Mouse (Mus musculus) left cerebral cortex, adult 6 months (tissue): ENCODE results near the gene Tnfaip1. TPM values are rescaled to one million over a fixed set of nuclear protein-coding genes. Genes with fewer than 3 reads are reported as not detected.

Experiments
- long read RNA-seq, 2 experiments: library from polyadenylated mRNA; unstranded; transcript quantifications; one replicate each; pipeline ENCODE4 v2.0.0; 2019 to 2020
- polyA plus RNA-seq: library from polyadenylated mRNA; unstranded; fragments of <200 nt; fragmentation: Nextera tagmentation; gene quantifications from 2 replicates; pipeline ENCODE4 v1.2.3, GENCODE M21; 2021

Gene Tnfaip1
- 16.2 and 24.4 TPM in 2 replicates for polyA plus RNA-seq
- long read RNA-seq, experiment 1, transcript Tnfaip1-201 (7 exons, 3,720 nt) = minor isoform, 62 of 171 reads
- long read RNA-seq, experiment 1, transcript Tnfaip1-202 (7 exons, 3,768 nt) = major isoform, 85 of 171 reads
- long read RNA-seq, experiment 1, partial matches to known transcripts = 11 of 171 reads
- long read RNA-seq, experiment 1, other reads (novel, unspliced or antisense) = 13 of 171 reads
- long read RNA-seq, experiment 2, transcript Tnfaip1-201 (7 exons, 3,720 nt) = minor isoform, 13 of 47 reads
- long read RNA-seq, experiment 2, transcript Tnfaip1-202 (7 exons, 3,768 nt) = major isoform, 18 of 47 reads
- long read RNA-seq, experiment 2, partial matches to known transcripts = 2 of 47 reads
- long read RNA-seq, experiment 2, other reads (novel, unspliced or antisense) = 14 of 47 reads

DNA sequence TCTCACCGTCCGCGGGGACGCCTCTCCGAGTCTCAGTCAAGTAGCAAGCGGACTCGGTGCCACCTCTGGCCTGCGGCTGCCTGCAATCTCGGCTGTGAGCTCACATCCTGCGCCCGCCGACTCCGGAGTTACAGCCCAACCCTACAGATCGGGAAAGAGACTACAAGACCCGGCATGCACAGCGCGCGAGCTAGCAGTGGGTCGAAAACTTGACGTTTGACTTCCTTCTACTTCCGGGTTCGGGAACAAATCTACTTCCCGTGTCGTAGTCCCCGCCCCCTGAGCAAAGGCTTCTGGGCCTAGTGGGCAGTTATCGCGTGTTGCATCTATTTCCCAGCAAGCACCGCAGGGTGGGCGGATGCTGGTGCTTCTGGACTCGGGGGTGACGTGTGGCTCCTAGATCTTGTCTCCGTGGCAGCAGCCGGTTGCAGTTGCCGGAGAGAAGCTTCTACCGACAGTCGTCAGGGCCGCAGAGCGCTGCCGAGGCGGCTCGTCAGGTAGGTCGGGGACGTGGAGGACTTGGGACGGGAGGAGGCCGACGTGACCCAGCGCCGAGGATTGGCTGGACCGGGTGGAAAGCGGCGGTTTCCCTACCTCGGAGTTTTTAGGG is at the start of gene Tnfaip1, which contains the start of gene Ift20:
Gene Tnfaip1 (minus strand): TSS at position 253 of the 610 bp plus-strand sequence.
Gene Ift20 (plus strand): TSS at position 282 of the 610 bp plus-strand sequence.

DNA sequence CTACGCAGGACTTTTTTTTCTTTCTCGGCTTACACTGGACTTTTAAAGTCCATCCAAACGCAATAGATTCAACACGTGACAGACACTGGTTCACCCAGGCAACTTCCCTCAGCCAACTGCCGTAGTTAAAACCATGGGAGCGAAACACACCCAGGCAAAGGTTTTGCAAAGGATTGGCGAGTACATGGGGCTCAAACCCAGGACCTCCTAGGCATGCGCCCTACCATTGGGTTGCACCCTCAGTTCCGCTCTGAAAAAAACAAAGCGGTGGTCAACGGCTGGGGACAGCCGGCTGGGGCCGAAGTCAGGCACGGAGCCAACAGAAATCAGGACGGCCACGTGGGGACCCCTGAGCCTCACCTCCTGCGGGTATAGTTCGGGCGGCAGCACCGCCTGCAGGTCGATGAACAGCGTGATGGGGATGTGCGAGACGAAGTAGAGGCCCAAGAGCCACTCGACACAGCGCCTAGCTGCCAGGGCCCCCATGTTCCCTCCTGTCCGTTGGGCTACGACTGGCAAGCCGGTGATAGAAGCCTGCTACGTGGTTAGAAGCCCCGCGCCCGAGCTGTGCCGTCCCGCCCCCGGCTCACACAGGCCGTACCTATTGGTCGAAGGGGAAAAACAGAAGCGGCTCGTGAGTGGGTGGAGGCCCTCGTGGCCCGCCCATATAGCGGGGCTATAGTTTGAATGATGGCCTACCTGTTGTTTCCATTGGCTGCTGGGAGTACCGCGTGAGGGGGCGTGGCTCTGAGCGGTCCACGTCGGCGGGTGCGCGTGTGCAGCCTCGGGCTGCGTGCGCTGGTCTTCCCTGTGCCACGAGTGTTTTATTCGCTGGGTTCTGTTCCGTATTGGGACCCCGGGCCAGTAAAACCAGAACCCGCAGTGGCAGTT is 14.3 kb upstream of the Tnfaip1 start, which contains the start of gene Tmem97:
Gene Tmem97 (minus strand): TSS at position 610 of the 891 bp plus-strand sequence.

DNA sequence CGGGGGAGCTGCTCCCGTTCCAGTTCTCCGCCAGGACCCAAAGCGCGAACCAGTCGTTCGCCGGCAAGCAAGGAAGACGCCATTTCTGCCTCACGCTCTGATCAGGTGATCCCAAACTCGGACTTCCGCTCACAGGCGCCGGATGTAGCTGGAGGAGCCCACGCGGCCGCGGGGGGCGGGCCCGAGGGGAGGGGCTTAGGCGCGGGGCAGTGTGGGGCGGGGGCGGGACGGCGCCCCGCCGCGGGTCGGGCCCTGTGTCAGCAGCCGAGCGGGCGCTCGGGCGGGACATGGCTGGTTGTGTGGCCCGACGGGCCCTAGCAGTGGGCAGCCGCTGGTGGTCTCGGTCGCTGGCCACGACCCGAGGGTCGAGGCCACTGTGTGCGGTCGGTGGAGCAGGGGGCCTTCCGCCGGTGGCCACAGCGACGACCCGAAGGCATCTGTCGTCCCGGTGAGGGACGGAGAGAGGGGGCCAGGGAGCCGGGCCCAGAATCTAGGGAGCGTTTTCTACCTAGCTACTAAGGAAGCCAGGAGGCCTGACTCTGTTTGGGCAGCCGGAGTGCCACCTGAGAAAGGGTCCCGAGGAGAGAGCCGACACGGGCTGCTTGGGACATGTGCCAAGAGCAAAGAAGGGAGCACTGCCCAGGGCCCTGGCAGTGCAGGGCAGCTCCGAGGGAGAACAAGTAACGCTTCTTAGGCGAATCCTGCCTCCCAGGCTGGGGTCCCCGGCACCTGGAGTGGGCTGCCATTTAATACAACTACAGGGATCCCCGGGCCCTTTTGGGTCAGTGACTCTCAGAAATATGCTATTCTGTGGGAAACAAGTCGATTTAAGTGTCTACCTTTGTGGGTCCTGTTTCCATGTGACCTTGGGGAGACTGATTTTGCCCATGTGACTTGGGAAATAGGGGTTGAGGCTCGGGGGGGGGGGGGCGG is 23.8 kb downstream of the Tnfaip1 start, which contains the start of the genes Tmem199 and Poldip2:
Gene Tmem199 (minus strand): TSS at position 148 of the 933 bp plus-strand sequence.
Gene Poldip2 (plus strand): TSS at position 169 of the 933 bp plus-strand sequence.

DNA sequence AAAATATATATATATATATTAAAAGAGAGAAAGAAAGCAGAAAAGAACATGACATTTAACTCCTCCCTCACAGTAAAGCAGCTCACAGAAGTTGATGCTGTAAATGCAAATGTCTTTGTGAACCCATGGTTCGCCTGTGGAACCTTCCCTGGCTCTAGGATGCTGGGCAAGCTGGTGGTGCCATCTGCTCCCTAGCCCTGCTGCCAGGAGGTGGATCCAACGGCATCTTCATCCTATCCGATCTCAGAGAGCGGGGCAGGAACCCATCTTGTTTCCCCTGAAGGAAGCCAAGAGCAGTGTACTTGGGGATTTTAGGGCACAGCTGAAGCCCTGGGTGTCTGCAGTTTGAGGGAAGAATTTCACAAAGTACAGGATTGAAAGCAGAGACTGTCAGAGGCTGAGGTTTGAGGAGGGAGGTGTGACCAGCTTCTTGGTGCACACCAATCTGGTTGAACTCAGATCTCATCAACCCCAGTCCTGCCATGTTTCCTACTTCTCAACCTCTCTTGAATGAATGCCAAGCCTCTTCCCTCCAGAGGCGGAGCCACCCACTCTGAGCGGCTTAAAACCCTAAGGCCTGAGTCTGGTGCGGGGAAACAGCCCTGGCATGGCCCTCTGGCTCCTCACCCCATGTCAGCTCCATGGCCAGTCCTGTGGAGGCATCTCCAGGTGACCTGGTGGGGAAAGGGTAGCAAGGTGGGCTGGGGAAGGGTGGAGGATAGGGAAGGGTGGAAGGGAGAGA is 33.1 kb downstream of the Tnfaip1 start, which contains the start of gene Sebox:
Gene Sebox (plus strand): TSS at position 539 of the 742 bp plus-strand sequence.

DNA sequence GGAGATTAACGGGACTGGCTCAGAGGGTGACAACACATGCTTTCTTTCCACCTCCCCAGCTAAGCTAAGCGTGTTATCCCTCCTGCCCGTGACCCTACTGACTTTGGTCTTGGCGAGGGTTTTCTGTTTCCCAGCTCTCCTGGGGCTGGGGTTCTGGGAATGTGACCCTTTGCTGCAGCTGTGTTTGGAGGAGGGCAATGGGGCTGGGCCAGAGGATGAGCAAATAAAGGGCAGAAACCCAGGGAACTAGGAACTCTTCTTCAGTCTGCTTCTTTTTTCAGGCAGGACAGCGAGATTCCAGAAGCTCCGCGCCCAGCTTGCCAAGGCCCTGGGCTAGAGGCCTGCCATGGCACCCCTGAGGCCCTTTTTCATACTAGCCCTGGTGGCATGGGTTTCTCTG is 37.1 kb downstream of the Tnfaip1 start, which contains the start of gene Vtn:
Gene Vtn (plus strand): TSS at position 88 of the 400 bp plus-strand sequence.

DNA sequence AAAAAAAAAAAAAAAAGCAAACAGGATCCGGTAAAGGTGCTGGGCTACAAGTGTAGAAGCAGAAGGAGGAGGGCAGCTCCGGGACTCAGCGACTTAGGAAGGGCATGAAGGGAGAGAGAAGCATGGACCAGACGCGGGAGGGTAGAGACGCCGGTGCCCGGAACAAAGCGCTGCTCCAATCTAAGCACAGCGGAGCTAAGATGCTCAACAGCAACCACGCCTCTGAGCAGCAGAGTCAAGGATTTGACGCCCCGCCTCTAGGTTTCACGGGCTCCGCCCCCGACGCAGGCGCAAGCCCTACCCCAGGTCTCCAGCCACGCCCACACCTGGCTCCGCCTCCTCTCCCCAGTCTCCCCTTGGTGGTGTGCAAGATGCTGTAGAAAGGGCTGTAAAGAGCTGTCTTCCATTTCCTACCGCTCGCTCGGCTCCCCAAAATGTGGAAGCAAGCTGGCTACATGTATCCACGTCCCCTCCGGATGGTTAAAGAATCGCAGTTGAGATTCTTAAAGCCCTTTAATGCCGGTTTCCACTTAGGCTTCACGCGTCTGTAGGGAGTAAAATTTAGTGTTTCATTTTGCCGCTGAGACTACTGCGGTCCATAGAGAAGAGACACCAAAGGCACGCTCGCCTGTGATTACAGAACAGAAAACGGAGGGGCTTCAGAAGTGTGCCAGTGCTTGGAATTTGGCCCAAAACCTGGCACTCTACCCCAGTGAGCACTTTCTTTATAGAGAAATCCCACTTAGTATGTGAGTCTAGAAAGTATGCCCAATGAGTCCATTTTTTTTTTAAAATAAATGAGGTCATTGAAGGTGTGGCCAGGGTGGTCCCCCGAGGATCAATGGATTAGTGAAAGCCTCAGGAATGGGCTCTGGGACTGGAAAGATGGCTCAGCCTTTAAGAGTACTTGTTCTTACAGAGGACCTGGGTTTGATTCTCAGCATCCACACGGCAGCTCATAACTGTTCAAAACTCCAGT is 38.3 kb downstream of the Tnfaip1 start, which contains the start of gene Sarm1:
Gene Sarm1 (minus strand): TSS at position 211 of the 979 bp plus-strand sequence.

Other genes starting within 250 kb of the Tnfaip1 start
- gene BC030499, start 245.5 kb downstream of the Tnfaip1 start, polyA plus RNA-seq = 2.7 and 2.8 TPM in 2 replicates
- gene Spag5, start 234.8 kb downstream of the Tnfaip1 start, polyA plus RNA-seq = 1.7 TPM in 2 replicates
- 1,417 and 1,712 TPM in 2 replicates for gene Aldoc, start 213.4 kb downstream of the Tnfaip1 start, polyA plus RNA-seq
- gene Pigs, start 207.9 kb downstream of the Tnfaip1 start, polyA plus RNA-seq = 53.9 and 59.8 TPM in 2 replicates
- gene Unc119, start 192.8 kb downstream of the Tnfaip1 start, polyA plus RNA-seq = 7.4 and 56.0 TPM in 2 replicates
- not detected in 2 replicates for gene Foxn1, start 149.8 kb downstream of the Tnfaip1 start, polyA plus RNA-seq
- gene Slc13a2, start 114.1 kb downstream of the Tnfaip1 start, polyA plus RNA-seq = not detected in 2 replicates
- gene Slc46a1, start 70.6 kb downstream of the Tnfaip1 start, polyA plus RNA-seq = 12.3 and 16.4 TPM in 2 replicates
- gene Sarm1, start 38.6 kb downstream of the Tnfaip1 start, polyA plus RNA-seq = 16.2 and 17.2 TPM in 2 replicates
- gene Vtn, start 37.2 kb downstream of the Tnfaip1 start, polyA plus RNA-seq = 50.1 and 59.0 TPM in 2 replicates
- gene Sebox, start 32.9 kb downstream of the Tnfaip1 start, polyA plus RNA-seq = 1.9 and 2.2 TPM in 2 replicates
- gene Tmem199, start 24.2 kb downstream of the Tnfaip1 start, polyA plus RNA-seq = 61.9 and 65.7 TPM in 2 replicates
- gene Poldip2, start 24.1 kb downstream of the Tnfaip1 start, polyA plus RNA-seq = 155 and 159 TPM in 2 replicates
- gene Ift20, start within 50 bp of the Tnfaip1 start, polyA plus RNA-seq = 185 and 201 TPM in 2 replicates
- 40.5 and 42.6 TPM in 2 replicates for gene Tmem97, start 14.4 kb upstream of the Tnfaip1 start, polyA plus RNA-seq
- gene Nlk, start 161.0 kb upstream of the Tnfaip1 start, polyA plus RNA-seq = 29.7 and 68.6 TPM in 2 replicates
- gene Ccnq, start 215.4 kb upstream of the Tnfaip1 start, polyA plus RNA-seq = 57.5 and 67.6 TPM in 2 replicates